Mouse (Mus musculus): Measurements from ENCODE around the gene Ehhadh. TPM values are rescaled to one million over a fixed set of nuclear protein-coding genes. Genes with fewer than 3 reads are reported as not detected.

Ehhadh gene
- 0.16 and 0.25 TPM in 2 replicates for total RNA-seq (2023)

DNA sequence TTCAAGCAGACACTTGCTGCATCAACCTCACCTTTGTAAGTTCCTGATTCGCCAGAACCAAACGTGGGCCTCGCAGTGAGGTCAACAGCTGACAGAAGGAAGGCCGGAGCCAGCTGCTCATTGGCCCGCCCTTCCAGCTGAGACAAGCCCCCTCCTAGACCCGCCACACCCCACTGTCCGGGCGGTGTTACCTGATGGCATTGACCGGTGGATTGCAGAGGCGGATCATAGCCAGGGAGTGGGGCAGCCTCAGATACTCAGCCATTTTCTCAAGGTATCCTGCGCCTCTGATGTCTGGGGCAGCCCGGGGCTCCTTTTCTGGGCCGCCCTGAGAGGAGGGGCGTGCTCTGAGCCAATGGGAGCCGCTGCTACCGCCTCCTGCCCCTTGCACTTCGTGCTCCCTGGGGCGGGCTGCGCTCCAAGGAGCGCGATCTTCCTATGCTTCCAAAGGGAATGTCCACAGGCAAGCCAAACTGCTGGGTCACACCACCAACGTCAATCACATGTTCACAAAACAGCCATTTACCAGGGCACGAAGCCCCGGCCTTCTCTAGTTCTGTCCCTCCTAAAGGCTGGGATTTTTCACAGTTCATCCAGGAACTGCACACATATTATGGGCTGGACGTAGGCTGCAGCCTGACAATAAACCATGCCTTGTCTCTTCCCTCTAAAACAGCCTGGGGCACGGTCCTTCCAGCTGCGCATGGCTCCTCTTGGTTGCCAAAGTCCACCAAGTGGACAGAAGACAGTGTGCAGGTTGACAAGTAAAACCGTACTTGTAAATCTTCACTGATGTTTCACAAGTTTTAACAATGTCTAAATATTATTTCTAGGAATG is at the start of gene Ehhadh:
Gene Ehhadh (minus strand): TSS at position 292 of the 838 bp plus-strand sequence.

DNA sequence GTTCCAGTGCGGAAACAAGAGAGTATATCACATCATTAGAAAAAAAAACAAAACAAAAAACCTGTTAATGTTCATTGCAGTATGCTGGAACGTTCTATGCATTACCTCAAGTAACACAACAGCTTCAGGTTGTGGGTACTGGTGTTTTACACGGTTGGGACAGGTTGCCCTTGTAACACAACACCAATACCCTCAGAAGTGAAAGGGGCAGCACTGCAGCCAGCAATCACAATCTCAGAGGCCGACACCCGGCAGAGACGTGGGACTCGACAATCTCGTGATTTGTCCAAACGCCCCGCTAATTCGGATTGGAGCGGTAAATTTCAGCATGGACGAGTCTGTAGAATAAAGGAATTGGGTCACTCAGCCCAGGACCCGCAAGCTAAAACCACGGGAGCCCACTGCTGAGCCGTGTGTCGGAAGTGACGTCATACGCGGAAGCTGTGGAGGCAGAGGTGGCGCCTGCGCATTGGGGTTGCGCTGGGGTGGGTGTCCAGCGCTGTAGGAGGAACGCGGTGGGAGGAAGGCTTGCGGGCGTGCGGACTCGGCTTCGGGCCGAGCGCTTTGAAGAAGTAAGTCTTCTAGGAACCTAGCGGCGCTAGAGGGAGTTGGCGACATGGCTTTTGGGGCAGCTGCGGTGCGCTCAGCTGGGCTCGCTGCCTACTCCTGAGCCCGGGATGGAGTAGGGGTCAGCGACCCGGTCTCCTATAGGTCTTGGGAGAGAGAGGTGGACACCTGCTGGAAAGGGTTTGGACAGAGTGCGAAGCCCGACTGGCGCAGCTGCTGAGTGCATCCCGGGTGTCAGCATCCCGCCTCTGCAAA is 6.5 kb upstream of the Ehhadh start, which contains the start of gene Map3k13:
Gene Map3k13 (plus strand): TSS at position 472 of the 822 bp plus-strand sequence.

Other genes with a start within 250 kb of the Ehhadh start
- gene 2510009E07Rik, start 93.1 kb downstream of the Ehhadh start, total RNA-seq (2023), result 2.1 and 2.9 TPM in 2 replicates
- gene Map3k13, start 6.5 kb upstream of the Ehhadh start, total RNA-seq (2023), result not detected in 2 replicates
- gene Tmem41a, start 159.7 kb upstream of the Ehhadh start, total RNA-seq (2023), result 1.8 and 2.0 TPM in 2 replicates
- gene Liph, start 207.9 kb upstream of the Ehhadh start, total RNA-seq (2023), result not detected in 2 replicates
- gene Senp2, start 221.7 kb upstream of the Ehhadh start, total RNA-seq (2023), result 80.4 and 99.8 TPM in 2 replicates